Mouse (Mus musculus): ENCODE results near the gene Cul7. TPM values are rescaled to one million over a fixed set of nuclear protein-coding genes. Genes with fewer than 3 reads are reported as not detected.

Cul7 gene
- total RNA-seq, 1 experiment from 2014 or later: 27.0 TPM

- ATAC-seq (replicated peaks in 1 of 2; ENCODE audit: insufficient read depth in 1 of 2, low FRiP score in 2 of 2, low TSS enrichment in 1 of 2, low read depth in 1 of 2, poor library complexity in 2 of 2, severe bottlenecking in 2 of 2): peak; percentile 21 to 33
Measured at GRCm38 (mm10) chr17:46623819-46624557, 26.1 kb upstream of the Cul7 start.

GRCm38 (mm10) chr17:46624598-46624997, 25.5 kb upstream of the Cul7 start:
- no peak for ATAC-seq (replicated peaks in 1 of 2; ENCODE audit: insufficient read depth in 1 of 2, low FRiP score in 2 of 2, low TSS enrichment in 1 of 2, low read depth in 1 of 2, poor library complexity in 2 of 2, severe bottlenecking in 2 of 2)

DNA sequence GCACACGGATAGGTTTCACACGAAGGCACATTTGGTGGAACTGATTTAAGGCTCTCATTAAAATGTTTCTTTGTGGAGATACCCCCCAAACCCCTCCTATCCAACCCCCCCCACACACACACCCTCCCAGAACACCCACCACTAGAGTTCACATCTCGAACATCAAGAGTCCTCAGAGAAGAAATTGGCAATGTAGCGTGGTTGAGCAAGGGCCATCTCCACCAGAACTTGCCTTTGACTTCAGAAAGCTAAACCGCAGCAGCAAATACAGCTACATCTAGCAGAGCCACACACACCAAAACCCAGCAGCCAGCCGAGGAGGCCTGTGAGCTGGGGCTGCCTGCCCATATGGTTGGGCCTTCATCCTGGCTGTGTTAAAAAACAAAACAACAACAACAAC, 22.7 kb upstream of the Cul7 start:
- ATAC-seq (replicated peaks in 1 of 2; ENCODE audit: insufficient read depth in 1 of 2, low FRiP score in 2 of 2, low TSS enrichment in 1 of 2, low read depth in 1 of 2, poor library complexity in 2 of 2, severe bottlenecking in 2 of 2): no peak

DNA sequence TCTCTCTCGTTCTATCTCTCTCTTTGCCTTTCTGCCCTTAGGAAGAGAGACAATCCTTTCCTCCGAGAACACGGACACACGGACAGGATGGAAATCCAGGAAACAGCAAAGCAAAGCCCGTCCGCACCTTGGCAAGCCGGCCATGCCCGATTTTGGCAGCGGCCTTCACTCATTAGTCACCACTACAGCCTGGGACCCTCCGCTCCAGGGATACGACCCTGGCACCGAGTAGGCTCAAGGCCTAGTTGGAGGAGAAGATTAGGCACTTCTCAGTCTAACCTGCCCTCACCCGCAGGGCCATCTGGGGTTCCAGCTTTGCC, 21.7 kb upstream of the Cul7 start:
- no peak for ATAC-seq (replicated peaks in 1 of 2; ENCODE audit: insufficient read depth in 1 of 2, low FRiP score in 2 of 2, low TSS enrichment in 1 of 2, low read depth in 1 of 2, poor library complexity in 2 of 2, severe bottlenecking in 2 of 2)

DNA sequence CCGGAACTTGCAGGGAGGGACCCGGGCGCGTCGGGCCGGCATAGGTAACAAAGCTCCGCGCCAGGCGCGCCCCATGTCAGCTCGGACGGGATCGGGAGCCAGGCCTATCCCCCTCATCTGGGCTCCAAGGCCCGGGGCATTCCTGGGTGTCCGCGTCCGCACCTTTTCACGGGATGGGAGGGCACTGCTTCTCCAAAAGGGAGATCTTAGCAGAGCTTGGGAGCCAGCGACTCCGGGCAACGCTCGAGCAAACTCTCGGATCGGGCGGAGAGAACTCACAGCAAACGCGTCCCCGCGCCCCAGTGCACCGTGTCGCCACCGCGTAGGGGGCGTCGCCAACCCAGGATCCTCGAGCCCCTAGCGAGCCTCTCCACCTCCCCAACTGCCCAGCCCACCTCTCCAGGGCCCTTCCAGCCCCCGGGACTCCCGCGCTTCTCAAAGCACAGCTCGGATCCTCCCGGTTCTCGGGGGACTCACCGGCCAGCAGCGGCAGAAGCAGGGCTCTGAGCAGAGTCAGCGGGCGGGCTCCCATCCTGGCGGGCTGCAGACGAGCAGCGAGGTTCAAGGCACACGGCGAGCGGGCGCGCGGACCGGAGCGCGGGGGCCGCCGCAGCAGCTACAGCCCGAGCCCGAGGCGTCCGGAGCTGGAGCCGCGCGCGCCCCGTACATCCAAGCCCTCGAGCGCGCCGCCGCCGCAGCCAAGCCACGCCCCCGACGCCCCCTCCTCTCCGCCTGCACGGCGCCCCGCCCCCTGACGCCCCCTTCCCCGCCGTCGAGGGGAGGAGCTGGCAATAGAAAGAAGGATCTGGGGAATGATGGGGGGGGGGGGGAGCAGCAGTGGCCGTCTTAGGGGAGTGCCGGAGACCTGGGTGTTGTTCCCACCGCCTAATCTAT, 21.1 kb upstream of the Cul7 start, which contains the start of gene Ptk7:
Gene Ptk7 (minus strand): TSS at position 714 of the 894 bp plus-strand sequence.
- ATAC-seq (replicated peaks in 1 of 2; ENCODE audit: insufficient read depth in 1 of 2, low FRiP score in 2 of 2, low TSS enrichment in 1 of 2, low read depth in 1 of 2, poor library complexity in 2 of 2, severe bottlenecking in 2 of 2): peak in 1 of 2 experiments; percentile 32; a peak in 1 of 4 replicates

GRCm38 (mm10) chr17:46629685-46630441, 20.3 kb upstream of the Cul7 start:
- 0 out of 4 replicates have a peak, but pooled peaks of 1 of the 2 experiments have one; percentile 21 for ATAC-seq (replicated peaks in 1 of 2; ENCODE audit: insufficient read depth in 1 of 2, low FRiP score in 2 of 2, low TSS enrichment in 1 of 2, low read depth in 1 of 2, poor library complexity in 2 of 2, severe bottlenecking in 2 of 2)

- ATAC-seq (replicated peaks in 1 of 2; ENCODE audit: insufficient read depth in 1 of 2, low FRiP score in 2 of 2, low TSS enrichment in 1 of 2, low read depth in 1 of 2, poor library complexity in 2 of 2, severe bottlenecking in 2 of 2): peak; percentile 56 to 65
Measured at GRCm38 (mm10) chr17:46636831-46637523, 13.2 kb upstream of the Cul7 start.

DNA sequence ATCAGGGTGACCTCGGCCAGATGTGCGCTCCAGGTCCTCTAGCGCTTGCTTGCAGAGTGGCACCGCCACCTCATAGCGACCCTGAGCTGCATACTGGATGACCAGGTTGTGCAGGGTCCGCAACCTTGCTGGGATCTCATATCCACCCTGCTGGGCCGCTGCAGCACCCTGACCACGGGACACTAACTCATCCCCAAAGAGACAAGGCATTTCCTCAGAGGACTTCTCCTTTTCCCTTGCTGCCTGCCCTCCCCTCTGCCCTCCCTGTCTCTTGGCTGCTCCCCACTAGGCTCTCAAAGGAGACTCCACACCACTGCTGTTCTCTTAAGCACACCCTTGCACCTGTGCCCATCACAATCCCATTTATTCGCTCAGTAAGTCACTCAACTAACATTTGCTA, 10.2 kb upstream of the Cul7 start:
- ATAC-seq (replicated peaks in 1 of 2; ENCODE audit: insufficient read depth in 1 of 2, low FRiP score in 2 of 2, low TSS enrichment in 1 of 2, low read depth in 1 of 2, poor library complexity in 2 of 2, severe bottlenecking in 2 of 2): peak in 1 of 2 experiments; percentile 45; a peak in 2 of 4 replicates

DNA sequence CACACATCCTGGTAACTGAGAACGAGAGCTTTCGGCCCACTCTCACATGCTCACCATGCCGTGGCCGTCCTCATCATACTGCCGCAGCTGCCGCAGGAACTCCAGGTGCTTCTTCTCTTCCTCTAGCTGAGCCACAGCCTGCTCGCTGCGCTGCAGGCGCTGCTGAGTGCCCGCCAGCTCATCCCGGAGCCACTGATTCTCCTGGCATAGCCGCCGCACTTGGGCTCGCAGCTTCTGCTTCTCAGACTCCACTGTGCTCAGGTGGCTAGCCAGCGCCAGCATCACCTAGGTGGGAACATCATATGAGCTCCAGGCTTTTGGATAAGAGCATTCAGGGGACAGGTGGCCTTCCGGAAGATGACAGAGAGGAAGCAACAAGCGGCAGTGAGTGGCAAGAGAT, 8.1 kb upstream of the Cul7 start:
- ATAC-seq (replicated peaks in 1 of 2; ENCODE audit: insufficient read depth in 1 of 2, low FRiP score in 2 of 2, low TSS enrichment in 1 of 2, low read depth in 1 of 2, poor library complexity in 2 of 2, severe bottlenecking in 2 of 2): no peak

GRCm38 (mm10) chr17:46644152-46644805, 5.9 kb upstream of the Cul7 start:
- ATAC-seq (replicated peaks in 1 of 2; ENCODE audit: insufficient read depth in 1 of 2, low FRiP score in 2 of 2, low TSS enrichment in 1 of 2, low read depth in 1 of 2, poor library complexity in 2 of 2, severe bottlenecking in 2 of 2): no peak

DNA sequence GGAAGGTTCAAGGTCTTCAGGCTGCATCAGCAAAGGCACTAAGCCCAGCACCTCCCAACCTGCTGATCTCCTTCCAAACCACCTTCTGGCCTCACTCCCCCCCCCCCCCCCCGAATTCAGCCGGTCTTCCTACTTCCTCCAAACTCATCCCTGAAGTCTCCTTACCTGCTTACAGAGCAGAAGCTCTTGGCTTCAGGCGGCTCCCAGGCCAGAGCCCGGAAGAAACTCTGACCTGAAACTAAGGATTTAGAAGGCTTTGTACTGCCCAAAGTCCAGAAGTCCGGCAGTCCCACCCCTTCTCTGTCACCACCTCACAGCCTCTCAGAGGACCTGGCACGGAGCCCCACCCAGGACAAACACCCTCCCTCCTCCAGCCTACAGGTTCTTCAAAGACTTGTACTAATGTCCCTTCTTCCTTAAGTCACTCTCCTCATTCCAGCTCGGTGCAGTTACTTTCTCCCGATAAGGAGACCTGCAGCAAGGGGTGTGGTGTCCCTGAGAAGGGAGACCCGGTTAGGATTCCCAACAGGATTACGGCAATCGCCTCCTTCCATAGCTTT, 5.1 kb upstream of the Cul7 start:
- ATAC-seq (replicated peaks in 1 of 2; ENCODE audit: insufficient read depth in 1 of 2, low FRiP score in 2 of 2, low TSS enrichment in 1 of 2, low read depth in 1 of 2, poor library complexity in 2 of 2, severe bottlenecking in 2 of 2): no peak

DNA sequence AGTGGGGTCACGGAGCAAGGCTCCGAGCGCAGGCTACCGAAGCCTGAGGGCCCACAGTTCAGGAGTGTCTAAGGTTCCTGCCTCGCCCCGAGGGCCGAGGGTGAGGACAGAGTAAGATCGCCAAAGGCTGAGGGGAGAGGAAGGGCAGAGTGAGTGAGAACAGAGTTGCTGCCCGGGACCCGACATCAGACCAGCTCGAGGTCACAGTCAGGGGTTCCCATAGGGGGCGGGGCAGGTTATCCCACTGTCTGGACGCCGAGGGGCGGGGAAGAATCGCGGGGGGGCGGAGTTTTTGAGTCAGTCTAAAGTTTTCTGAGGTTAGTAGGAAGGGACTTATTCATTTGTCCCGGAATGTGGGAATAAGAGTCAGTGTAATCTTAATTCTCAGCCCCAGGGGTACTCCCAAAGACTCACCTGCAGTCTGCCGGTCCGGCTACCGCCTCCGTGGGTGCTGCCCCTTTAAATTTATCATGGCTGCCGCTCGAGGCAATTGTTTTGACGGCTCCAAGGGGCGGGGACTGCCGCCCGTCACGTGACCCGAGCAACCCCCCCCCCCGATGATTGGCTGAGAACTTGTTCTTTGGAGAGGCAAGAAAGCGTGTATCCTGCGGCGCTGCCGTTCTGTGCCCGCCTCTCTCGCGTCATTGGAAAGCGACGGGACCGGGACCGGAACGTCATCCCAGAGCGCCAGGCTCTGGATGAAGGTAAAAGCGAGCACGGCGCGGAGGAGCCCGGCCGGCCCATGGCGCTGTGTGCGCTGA, 4.4 kb upstream of the Cul7 start, which contains the start of the genes Klc4 and Mrpl2:
Gene Klc4 (minus strand): TSS at position 462 of the 761 bp plus-strand sequence.
Gene Mrpl2 (plus strand): TSS at position 669 of the 761 bp plus-strand sequence.
- peak; percentile 82 to 88 for ATAC-seq (replicated peaks in 1 of 2; ENCODE audit: insufficient read depth in 1 of 2, low FRiP score in 2 of 2, low TSS enrichment in 1 of 2, low read depth in 1 of 2, poor library complexity in 2 of 2, severe bottlenecking in 2 of 2)

- ATAC-seq (replicated peaks in 1 of 2; ENCODE audit: insufficient read depth in 1 of 2, low FRiP score in 2 of 2, low TSS enrichment in 1 of 2, low read depth in 1 of 2, poor library complexity in 2 of 2, severe bottlenecking in 2 of 2): peak in 1 of 2 experiments; percentile 7; a peak in 1 of 4 replicates
Measured at GRCm38 (mm10) chr17:46646322-46646662, 3.8 kb upstream of the Cul7 start.

GRCm38 (mm10) chr17:46647279-46647678, 2.9 kb upstream of the Cul7 start:
- ATAC-seq (replicated peaks in 1 of 2; ENCODE audit: insufficient read depth in 1 of 2, low FRiP score in 2 of 2, low TSS enrichment in 1 of 2, low read depth in 1 of 2, poor library complexity in 2 of 2, severe bottlenecking in 2 of 2): no peak

DNA sequence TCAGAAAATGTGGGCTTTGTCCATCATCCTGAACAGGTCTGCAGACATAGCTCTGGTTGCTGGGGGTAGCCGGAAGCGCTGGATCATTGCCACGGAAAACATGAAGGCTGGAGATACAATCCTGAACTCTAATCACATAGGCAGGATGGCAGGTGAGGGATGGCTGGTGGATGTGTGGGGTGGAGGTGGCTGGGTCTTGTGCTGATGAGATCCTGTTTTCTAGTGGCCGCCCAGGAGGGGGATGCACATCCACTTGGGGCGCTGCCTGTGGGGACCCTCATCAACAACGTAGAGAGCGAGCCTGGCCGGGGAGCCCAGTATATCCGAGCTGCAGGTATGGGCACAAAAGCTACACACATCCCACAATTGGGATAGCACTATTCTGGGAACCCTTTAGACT, 1.7 kb upstream of the Cul7 start:
- no peak for ATAC-seq (replicated peaks in 1 of 2; ENCODE audit: insufficient read depth in 1 of 2, low FRiP score in 2 of 2, low TSS enrichment in 1 of 2, low read depth in 1 of 2, poor library complexity in 2 of 2, severe bottlenecking in 2 of 2)

DNA sequence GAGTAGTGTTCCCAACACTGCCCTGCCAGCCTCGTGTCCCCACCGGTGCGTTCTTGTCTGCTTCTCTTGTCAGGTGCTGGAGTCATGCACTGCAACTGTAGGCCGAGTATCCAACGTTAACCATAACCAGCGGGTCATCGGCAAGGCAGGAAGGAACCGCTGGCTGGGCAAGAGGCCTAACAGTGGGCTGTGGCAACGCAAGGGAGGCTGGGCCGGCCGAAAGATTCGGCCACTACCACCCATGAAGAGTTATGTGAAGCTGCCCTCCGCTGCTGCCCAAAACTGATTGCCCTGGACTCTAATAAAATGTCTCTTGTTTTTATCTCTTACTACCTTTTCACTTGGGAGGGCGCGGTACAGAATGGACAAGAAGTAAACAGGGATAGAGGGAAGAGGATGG, 326 bp upstream of the Cul7 start:
- no peak for ATAC-seq (replicated peaks in 1 of 2; ENCODE audit: insufficient read depth in 1 of 2, low FRiP score in 2 of 2, low TSS enrichment in 1 of 2, low read depth in 1 of 2, poor library complexity in 2 of 2, severe bottlenecking in 2 of 2)

Data from hematopoietic stem cell, adult 5-6 weeks (primary cell).